Mouse (Mus musculus): Measurements from ENCODE around the gene Bricd5.

GRCm38 (mm10) chr17:24462932-24463331 is 10.8 kb upstream of the Bricd5 start:
- TF ChIP-seq CTCF (conservative IDR thresholded peaks at IDR 0.05; ENCODE audit: low read length) (no peak), NANOG (IDR thresholded peaks at IDR 0.05; ENCODE audit: borderline replicate concordance, low read length) (no peak)
